In the genomic region with DNA sequence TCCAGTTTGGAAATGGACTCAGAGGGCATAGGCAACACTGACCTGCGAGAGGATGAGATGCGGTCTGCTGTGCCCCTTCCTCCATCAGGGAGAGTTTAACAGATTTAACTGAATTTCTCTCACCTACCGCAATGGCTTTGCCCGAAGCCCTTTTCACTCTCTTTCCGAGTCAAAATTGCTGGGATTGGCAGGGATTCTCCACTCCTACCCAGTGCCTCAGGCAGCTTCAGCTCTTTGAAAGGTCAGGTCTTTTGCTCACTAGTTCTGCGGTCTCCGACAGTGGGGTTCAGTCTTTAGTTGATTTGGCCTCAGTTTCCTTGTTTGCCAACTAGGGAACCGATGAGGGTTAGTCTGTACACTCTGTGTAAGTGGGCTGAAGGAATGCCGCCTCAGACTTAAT, we compare ENCODE assay signal across 9 mouse cellular contexts. TPM values are rescaled to one million over a fixed set of nuclear protein-coding genes. Genes with fewer than 3 reads are reported as not detected.
DNase-seq lines count a peak whose midpoint lies in the region; ATAC-seq and TF ChIP-seq lines count a peak whose summit lies in the region.
"Had no signal": no experiment of that assay in that cellular context is flagged by ENCODE, and none has a peak within 500 bp of the region (broad histone marks: within the 10 kb centered on the region; RNA-seq: fewer than 3 reads in every experiment).

No protein-coding gene starts in this region.

- no peak for TF ChIP-seq CTCF in stomach, postnatal 0 days (IDR thresholded peaks at IDR 0.05; ENCODE audit: low read depth)

- H3K36me3 ChIP-seq in lung, embryonic 15.5 days, result no peaks in the 10 kb centered on the region
- no peaks in the 10 kb centered on the region for H3K36me3 ChIP-seq in forebrain, embryonic 13.5 days (ENCODE audit: poor library complexity, severe bottlenecking)
- H3K36me3 ChIP-seq in midbrain, embryonic 11.5 days (ENCODE audit: control insufficient read depth, insufficient read depth, low read length), result no peaks in the 10 kb centered on the region
- no peaks in the 10 kb centered on the region for H3K36me3 ChIP-seq in stomach, postnatal 0 days (ENCODE audit: control insufficient read depth, insufficient read depth, low read length)
- H3K36me3 ChIP-seq: liver, embryonic 12.5 days had no signal

- no peak for ATAC-seq in lung, embryonic 15.5 days (ENCODE audit: borderline replicate concordance, extremely low read depth, low FRiP score, low TSS enrichment)
- ATAC-seq in forebrain, embryonic 13.5 days, result no peak
- peak; percentile 20; the same call in 1 of the 2 replicates for ATAC-seq in midbrain, embryonic 11.5 days (ENCODE audit: low FRiP score)
- no peak for ATAC-seq in stomach, postnatal 0 days (ENCODE audit: low FRiP score, low TSS enrichment)
- ATAC-seq: liver, embryonic 12.5 days had no signal

- 54% methylated on average over 9 of the region's 9 CpGs for WGBS in lung, embryonic 15.5 days
- WGBS in forebrain, embryonic 13.5 days, result 16% methylated on average over 9 of the region's 9 CpGs
- WGBS in midbrain, embryonic 11.5 days, result 7% methylated on average over 9 of the region's 9 CpGs
- 72% methylated on average over 9 of the region's 9 CpGs for WGBS in stomach, postnatal 0 days

- H3K9ac ChIP-seq in lung, embryonic 15.5 days, result peak overlapping the region; percentile 50; the same call in 1 of the 2 replicates
- H3K9ac ChIP-seq in forebrain, embryonic 13.5 days, result no peak overlapping the region
- no peak overlapping the region; the same call in 1 of the 2 replicates for H3K9ac ChIP-seq in midbrain, embryonic 11.5 days (ENCODE audit: low read length)
- no peak overlapping the region for H3K9ac ChIP-seq in stomach, postnatal 0 days (ENCODE audit: low read length)
- H3K9ac ChIP-seq: liver, embryonic 12.5 days had no signal

- no peak overlapping the region for H3K27ac ChIP-seq in lung, embryonic 15.5 days
- no peak overlapping the region for H3K27ac ChIP-seq in forebrain, embryonic 13.5 days
- H3K27ac ChIP-seq in midbrain, embryonic 11.5 days (ENCODE audit: low read depth, low read length), result no peak overlapping the region
- H3K27ac ChIP-seq in stomach, postnatal 0 days (replicated peaks), result peak overlapping the region; percentile 75
- H3K27ac ChIP-seq: liver, embryonic 12.5 days had no signal

- H3K9me3 ChIP-seq in lung, embryonic 15.5 days, result no peaks in the 10 kb centered on the region
- H3K9me3 ChIP-seq in forebrain, embryonic 13.5 days (replicated peaks), result no peaks in the 10 kb centered on the region
- no peaks in the 10 kb centered on the region for H3K9me3 ChIP-seq in midbrain, embryonic 11.5 days (ENCODE audit: control insufficient read depth, low read length)
- H3K9me3 ChIP-seq in stomach, postnatal 0 days (ENCODE audit: control insufficient read depth, low read length), result no peaks in the 10 kb centered on the region
- H3K9me3 ChIP-seq: liver, embryonic 12.5 days had no signal

- peak overlapping the region; percentile 59; the same call in 1 of the 2 replicates for H3K4me3 ChIP-seq in lung, embryonic 15.5 days
- H3K4me3 ChIP-seq in forebrain, embryonic 13.5 days, result no peak overlapping the region
- peak overlapping the region; percentile 68; the same call in 1 of the 2 replicates for H3K4me3 ChIP-seq in midbrain, embryonic 11.5 days (ENCODE audit: low read depth, low read length)
- peak overlapping the region; percentile 69 for H3K4me3 ChIP-seq in stomach, postnatal 0 days (ENCODE audit: low read depth, low read length)

- TF ChIP-seq EP300 in stomach, postnatal 0 days (optimal IDR thresholded peaks at IDR 0.05), result no peak

- no peak for DNase-seq in lung, postnatal 4 days
- DNase-seq in midbrain, embryonic 11.5 days (ENCODE audit: low spot score, missing footprints), result peak; percentile 93
- DNase-seq in stomach, postnatal 0 days (ENCODE audit: low spot score), result no peak
- DNase-seq in gastrocnemius, postnatal 4 days (ENCODE audit: low spot score in 2 of 2), result no peak
- DNase-seq in yolk sac, embryonic 10.5 days (ENCODE audit: low spot score), result no peak

- H3K4me2 ChIP-seq in lung, embryonic 15.5 days, result peak overlapping the region; percentile 99
- peak overlapping the region; percentile 100; the same call in 1 of the 2 replicates for H3K4me2 ChIP-seq in forebrain, embryonic 13.5 days
- H3K4me2 ChIP-seq in midbrain, embryonic 11.5 days, result peak overlapping the region; percentile 100
- peak overlapping the region; percentile 99 for H3K4me2 ChIP-seq in stomach, postnatal 0 days (replicated peaks; ENCODE audit: low read depth)

- H3K27me3 ChIP-seq in lung, embryonic 15.5 days, result peaks cover 42% of the 10 kb centered on the region
- H3K27me3 ChIP-seq in forebrain, embryonic 13.5 days, result peaks cover 47% of the 10 kb centered on the region
- peaks cover 21% of the 10 kb centered on the region for H3K27me3 ChIP-seq in midbrain, embryonic 11.5 days (ENCODE audit: control insufficient read depth, insufficient read depth, low read length)
- no peaks in the 10 kb centered on the region for H3K27me3 ChIP-seq in stomach, postnatal 0 days (ENCODE audit: control insufficient read depth, insufficient read depth, low read length)

- H3K4me1 ChIP-seq in lung, embryonic 15.5 days, result peaks cover 16% of the 10 kb centered on the region
- peaks cover 22% of the 10 kb centered on the region for H3K4me1 ChIP-seq in forebrain, embryonic 13.5 days
- peaks cover 20% of the 10 kb centered on the region for H3K4me1 ChIP-seq in midbrain, embryonic 11.5 days (ENCODE audit: control insufficient read depth, insufficient read depth, low read length)
- H3K4me1 ChIP-seq in stomach, postnatal 0 days (replicated peaks; ENCODE audit: control insufficient read depth, insufficient read depth), result no peaks in the 10 kb centered on the region

RNA-seq across cellular contexts. Expression of a gene that starts 1.5 kb away (rescaled TPM):
- polyA plus RNA-seq in lung, embryonic 15.5 days (2015; fragmentation: Nextera tagmentation; extraction: Ambion mirVana), result 8.9 and 9.3 TPM in 2 replicates
- polyA plus RNA-seq in forebrain, embryonic 13.5 days (2015; fragmentation: Nextera tagmentation; extraction: Ambion mirVana), result 1.2 and 1.7 TPM in 2 replicates
- polyA plus RNA-seq in midbrain, embryonic 11.5 days (2014; fragmentation: Nextera tagmentation; extraction: Ambion mirVana), result 4.6 and 6.1 TPM in 2 replicates
- polyA plus RNA-seq in stomach, postnatal 0 days (2015; fragmentation: Nextera tagmentation; extraction: Ambion mirVana), result 57.9 and 59.9 TPM in 2 replicates
- total RNA-seq in gastrocnemius, postnatal 4 days (2021), result 1 to 10 TPM; 1.2 to 1.3 TPM

RNA-seq across cellular contexts. Expression of a gene that starts 35.9 kb away (rescaled TPM):
- polyA plus RNA-seq in lung, embryonic 15.5 days (2015; fragmentation: Nextera tagmentation; extraction: Ambion mirVana), result 2.8 and 3.2 TPM in 2 replicates
- polyA plus RNA-seq in forebrain, embryonic 13.5 days (2015; fragmentation: Nextera tagmentation; extraction: Ambion mirVana), result 2.6 and 2.7 TPM in 2 replicates
- polyA plus RNA-seq in midbrain, embryonic 11.5 days (2014; fragmentation: Nextera tagmentation; extraction: Ambion mirVana), result 2.0 and 3.2 TPM in 2 replicates
- polyA plus RNA-seq in stomach, postnatal 0 days (2015; fragmentation: Nextera tagmentation; extraction: Ambion mirVana), result 3.7 and 4.6 TPM in 2 replicates
- 10 to 100 TPM in 1 of 2 experiments, 1 to 10 TPM in 1; 9.6 to 10.9 TPM for total RNA-seq in gastrocnemius, postnatal 4 days (2021)
- polyA plus RNA-seq: activated CD4-positive, CD25-positive, alpha-beta regulatory T cell, adult 4 months had no signal
